Comparison of ENCODE assay signal across 9 mouse cellular contexts in the genomic region with DNA sequence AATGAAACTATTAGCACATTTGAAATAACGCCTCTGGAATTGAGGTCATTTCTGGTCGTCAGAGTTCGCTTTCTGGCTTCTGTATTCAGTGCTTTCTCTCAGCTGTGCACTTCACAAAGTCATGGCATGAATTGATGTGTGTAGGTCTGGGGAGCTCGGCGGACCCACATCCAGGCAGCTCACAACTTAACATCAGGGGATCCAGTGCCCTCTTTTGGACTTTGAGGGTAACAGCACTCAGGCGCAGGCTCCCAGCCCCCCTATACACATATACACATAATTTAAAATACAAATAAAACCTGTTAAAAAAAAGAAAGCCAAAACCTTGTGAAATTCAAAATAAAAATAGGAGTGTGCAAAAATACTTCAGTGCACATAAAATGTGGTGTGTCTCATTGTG.
DNase-seq lines count a peak whose midpoint lies in the region; ATAC-seq and TF ChIP-seq lines count a peak whose summit lies in the region.
"Had no signal": no experiment of that assay in that cellular context is flagged by ENCODE, and none has a peak within 500 bp of the region (broad histone marks: within the 10 kb centered on the region; RNA-seq: fewer than 3 reads in every experiment).

No protein-coding gene starts in this region.

- no peak for ATAC-seq in heart, postnatal 0 days (ENCODE audit: insufficient read depth, low read depth)
- ATAC-seq in neural tube, embryonic 11.5 days (ENCODE audit: insufficient read depth, low FRiP score, low TSS enrichment) = no peak
- no peak for ATAC-seq in neural tube, embryonic 15.5 days (ENCODE audit: low FRiP score)
- 0 out of 2 replicates have a peak, but pooled peaks have one; percentile 25 for ATAC-seq in stomach, postnatal 0 days (ENCODE audit: low FRiP score, low TSS enrichment)

- no peak overlapping the region for H3K27ac ChIP-seq in heart, postnatal 0 days (ENCODE audit: low read depth)
- no peak overlapping the region for H3K27ac ChIP-seq in neural tube, embryonic 11.5 days (ENCODE audit: low read depth, low read length)
- H3K27ac ChIP-seq in neural tube, embryonic 15.5 days (replicated peaks) = no peak overlapping the region
- H3K27ac ChIP-seq in bone marrow macrophage, adult 2 months (ENCODE audit: insufficient read depth, low read depth, low read length) = no peak overlapping the region
- no peak overlapping the region for H3K27ac ChIP-seq in stomach, postnatal 0 days (replicated peaks)

- H3K4me1 ChIP-seq in heart, postnatal 0 days (ENCODE audit: control insufficient read depth, insufficient read depth) = 0 out of 2 replicates have a peak, but pooled peaks cover 6% of the 10 kb centered on the region
- no peaks in the 10 kb centered on the region for H3K4me1 ChIP-seq in neural tube, embryonic 11.5 days (ENCODE audit: control insufficient read depth, insufficient read depth, low read length)
- H3K4me1 ChIP-seq in neural tube, embryonic 15.5 days = no peaks in the 10 kb centered on the region
- H3K4me1 ChIP-seq in bone marrow macrophage, adult 2 months (ENCODE audit: control insufficient read depth, insufficient read depth, low read length) = peaks cover 2% of the 10 kb centered on the region
- no peaks in the 10 kb centered on the region for H3K4me1 ChIP-seq in stomach, postnatal 0 days (replicated peaks; ENCODE audit: control insufficient read depth, insufficient read depth)

- H3K9ac ChIP-seq in heart, postnatal 0 days (replicated peaks; ENCODE audit: low read depth, low read length) = no peak overlapping the region
- H3K9ac ChIP-seq in neural tube, embryonic 11.5 days (ENCODE audit: low read length) = no peak overlapping the region
- H3K9ac ChIP-seq in neural tube, embryonic 15.5 days (replicated peaks) = no peak overlapping the region
- no peak overlapping the region for H3K9ac ChIP-seq in stomach, postnatal 0 days (ENCODE audit: low read length)

- H3K36me3 ChIP-seq in heart, postnatal 0 days (replicated peaks; ENCODE audit: control insufficient read depth, insufficient read depth, low read length) = no peaks in the 10 kb centered on the region
- H3K36me3 ChIP-seq in neural tube, embryonic 11.5 days (ENCODE audit: control insufficient read depth, insufficient read depth, low read length) = no peaks in the 10 kb centered on the region
- no peaks in the 10 kb centered on the region for H3K36me3 ChIP-seq in neural tube, embryonic 15.5 days
- H3K36me3 ChIP-seq in stomach, postnatal 0 days (ENCODE audit: control insufficient read depth, insufficient read depth, low read length) = no peaks in the 10 kb centered on the region

- TF ChIP-seq POLR2A in bone marrow macrophage, adult 2 months (IDR thresholded peaks at IDR 0.05; ENCODE audit: borderline replicate concordance, low read depth, low read length) = no peak

- H3K27me3 ChIP-seq in heart, postnatal 0 days (ENCODE audit: control insufficient read depth, insufficient read depth, low read length) = no peaks in the 10 kb centered on the region
- no peaks in the 10 kb centered on the region for H3K27me3 ChIP-seq in neural tube, embryonic 11.5 days (ENCODE audit: control insufficient read depth, insufficient read depth, low read length)
- H3K27me3 ChIP-seq in neural tube, embryonic 15.5 days (replicated peaks) = no peaks in the 10 kb centered on the region
- no peaks in the 10 kb centered on the region for H3K27me3 ChIP-seq in stomach, postnatal 0 days (ENCODE audit: control insufficient read depth, insufficient read depth, low read length)

- DNase-seq in heart, postnatal 0 days (ENCODE audit: low spot score) = no peak
- no peak for DNase-seq in heart, postnatal 25 days (ENCODE audit: low spot score)
- DNase-seq in neural tube, embryonic 11.5 days (ENCODE audit: low spot score) = peak; percentile 40
- DNase-seq in stomach, postnatal 0 days (ENCODE audit: low spot score) = no peak
- no peak for DNase-seq in cerebellum, adult 18-20 months
- DNase-seq in layer of hippocampus, adult 9-11 months = no peak

- no peak overlapping the region for H3K4me3 ChIP-seq in heart, postnatal 0 days (ENCODE audit: low read depth, low read length)
- no peak overlapping the region for H3K4me3 ChIP-seq in neural tube, embryonic 11.5 days (ENCODE audit: low read depth, low read length)
- H3K4me3 ChIP-seq in neural tube, embryonic 15.5 days (replicated peaks) = no peak overlapping the region
- no peak overlapping the region for H3K4me3 ChIP-seq in bone marrow macrophage, adult 2 months (ENCODE audit: insufficient read depth, low read length)
- no peak overlapping the region for H3K4me3 ChIP-seq in stomach, postnatal 0 days (ENCODE audit: low read depth, low read length)
- H3K4me3 ChIP-seq: myocyte had no signal

- TF ChIP-seq CTCF in heart, postnatal 0 days (IDR thresholded peaks at IDR 0.05; ENCODE audit: low read depth) = peak; percentile 23; the same call in 1 of the 2 replicates
- peak; percentile 34; the same call in 1 of the 2 replicates for TF ChIP-seq CTCF in bone marrow macrophage, adult 2 months (IDR thresholded peaks at IDR 0.05; ENCODE audit: low read depth, low read length)
- TF ChIP-seq CTCF in stomach, postnatal 0 days (IDR thresholded peaks at IDR 0.05; ENCODE audit: low read depth) = peak; percentile 67

- no peak overlapping the region for H3K4me2 ChIP-seq in heart, postnatal 0 days (ENCODE audit: low read depth, low read length)
- H3K4me2 ChIP-seq in neural tube, embryonic 11.5 days (ENCODE audit: low read depth) = no peak overlapping the region
- no peak overlapping the region for H3K4me2 ChIP-seq in neural tube, embryonic 15.5 days
- H3K4me2 ChIP-seq in stomach, postnatal 0 days (replicated peaks; ENCODE audit: low read depth) = no peak overlapping the region

- 79% methylated on average over 6 of the region's 6 CpGs for WGBS in heart, postnatal 0 days
- WGBS in neural tube, embryonic 11.5 days = 73% methylated on average over 6 of the region's 6 CpGs
- 64% methylated on average over 6 of the region's 6 CpGs for WGBS in neural tube, embryonic 15.5 days
- WGBS in stomach, postnatal 0 days = 58% methylated on average over 6 of the region's 6 CpGs

- intact Hi-C loops in heart, postnatal 25 days (cut with DNase I) = no loop called here

- H3K9me3 ChIP-seq in heart, postnatal 0 days (replicated peaks; ENCODE audit: control insufficient read depth, low read length) = no peaks in the 10 kb centered on the region
- no peaks in the 10 kb centered on the region for H3K9me3 ChIP-seq in neural tube, embryonic 11.5 days (ENCODE audit: control insufficient read depth, low read length)
- H3K9me3 ChIP-seq in neural tube, embryonic 15.5 days (replicated peaks) = no peaks in the 10 kb centered on the region
- no peaks in the 10 kb centered on the region for H3K9me3 ChIP-seq in stomach, postnatal 0 days (ENCODE audit: control insufficient read depth, low read length)

- TF ChIP-seq EP300 in heart, postnatal 0 days (IDR thresholded peaks at IDR 0.05; ENCODE audit: low read depth) = no peak
- TF ChIP-seq EP300 in stomach, postnatal 0 days (optimal IDR thresholded peaks at IDR 0.05) = no peak
